Mouse (Mus musculus) cerebellum, adult 9-10 months (tissue): ENCODE data around the gene Lrrc7.

ENCODE experiments used
- DNase-seq: peaks from one replicate; pipeline ENCODE4 v3.0.0; 2022

Lrrc7 gene

DNA sequence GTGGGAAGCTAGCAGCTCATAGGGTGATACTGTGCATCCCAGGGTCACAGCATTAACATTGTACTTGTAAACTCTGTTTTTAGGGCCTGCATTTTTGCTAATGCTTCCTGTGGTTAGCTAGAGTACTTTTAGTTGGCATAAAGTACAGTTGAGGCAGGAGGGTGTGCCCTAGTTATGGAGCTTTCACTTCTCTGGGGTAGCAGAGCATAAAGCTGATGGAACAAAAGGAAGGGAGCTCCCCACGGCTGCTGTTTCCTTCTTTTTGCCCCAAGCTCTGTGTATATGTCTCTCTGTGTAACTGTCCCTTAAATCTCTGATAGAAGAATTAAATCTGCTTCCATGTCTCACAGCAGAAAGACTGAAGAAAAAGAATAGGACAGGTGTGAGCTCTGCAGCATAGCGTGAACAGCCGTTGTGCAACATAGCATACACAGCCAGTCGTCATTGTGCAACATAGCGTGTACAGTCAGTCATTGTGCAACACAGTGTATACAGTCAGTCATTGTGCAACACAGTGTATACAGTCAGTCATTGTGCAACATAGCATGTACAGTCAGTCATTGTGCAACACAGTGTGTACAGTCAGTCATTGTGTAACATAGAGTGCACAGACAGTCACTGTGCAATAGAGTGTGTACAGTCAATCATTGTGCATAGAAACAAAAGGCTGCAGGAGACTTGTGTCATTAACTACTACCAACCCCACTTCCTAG, 500.1 kb downstream of the Lrrc7 start:
- no peak for DNase-seq

DNA sequence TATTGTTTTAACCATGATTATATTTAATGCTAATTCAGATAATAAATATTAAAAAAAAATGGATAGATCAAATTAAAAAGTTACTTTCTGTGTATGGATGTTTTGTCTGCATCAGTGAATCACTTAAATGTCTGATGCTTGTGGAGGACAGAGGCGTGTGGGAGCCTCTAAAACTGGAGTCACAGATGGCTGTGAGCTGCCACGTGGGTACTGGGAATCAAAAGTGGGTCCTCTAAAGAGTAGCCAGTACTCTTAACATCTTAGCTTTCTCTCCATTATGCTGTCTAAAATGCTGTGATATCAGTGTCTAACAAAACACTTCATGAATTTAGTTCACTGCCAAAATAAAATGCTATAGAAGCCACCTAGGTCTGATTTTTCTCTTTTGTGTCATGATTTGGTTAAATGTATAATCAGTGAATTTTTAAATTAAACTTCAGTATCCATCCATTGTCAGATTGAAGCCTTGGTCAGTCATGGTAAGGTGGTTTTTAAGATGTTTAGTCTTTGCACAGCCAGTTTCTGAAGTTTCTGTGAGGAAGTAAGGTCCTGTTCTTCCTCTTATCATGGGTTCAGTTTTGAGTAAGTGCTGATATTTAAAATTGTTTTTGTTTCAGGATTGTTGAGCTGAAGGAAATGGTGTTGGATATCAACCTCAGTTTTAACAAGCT, 501.3 kb downstream of the Lrrc7 start:
- no peak for DNase-seq

DNA sequence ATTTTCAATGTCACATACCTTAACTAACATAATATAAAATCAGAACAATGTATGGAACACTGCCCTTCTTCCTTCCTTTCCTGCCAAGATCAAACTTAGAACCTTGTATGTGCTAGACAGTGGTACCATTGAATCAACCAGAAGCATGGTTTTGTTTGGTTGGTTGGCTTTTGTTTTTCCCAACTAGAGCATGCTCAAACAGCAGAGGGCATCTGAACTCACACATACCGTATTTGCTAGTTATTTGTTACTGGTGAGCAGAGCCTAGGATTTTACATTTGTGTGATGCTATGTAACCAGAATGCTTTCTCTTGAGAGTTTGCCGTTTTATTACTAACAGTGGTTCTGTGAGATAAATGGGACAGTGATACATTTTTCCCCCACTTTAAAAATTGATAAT, 512.5 kb downstream of the Lrrc7 start:
- DNase-seq = no peak

DNA sequence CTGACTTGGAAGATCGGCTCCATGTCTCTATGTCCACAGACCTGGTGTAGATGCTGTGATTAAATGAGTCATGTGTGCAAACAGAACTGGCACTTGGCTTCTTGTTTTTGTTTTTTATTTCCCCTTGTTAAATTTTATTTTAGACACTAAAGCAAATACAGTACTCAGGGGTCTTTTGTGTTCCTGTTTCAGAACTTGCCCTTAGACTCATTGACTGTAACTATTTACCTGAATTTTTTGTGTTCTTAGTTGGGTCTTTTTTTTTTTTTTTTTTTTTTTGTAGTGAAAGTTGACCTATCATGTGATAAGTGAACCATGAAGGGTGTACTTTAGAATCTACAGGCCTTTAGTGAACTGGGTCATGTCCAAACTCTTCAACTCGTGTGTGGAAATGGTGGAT, 521.3 kb downstream of the Lrrc7 start:
- no peak for DNase-seq

DNA sequence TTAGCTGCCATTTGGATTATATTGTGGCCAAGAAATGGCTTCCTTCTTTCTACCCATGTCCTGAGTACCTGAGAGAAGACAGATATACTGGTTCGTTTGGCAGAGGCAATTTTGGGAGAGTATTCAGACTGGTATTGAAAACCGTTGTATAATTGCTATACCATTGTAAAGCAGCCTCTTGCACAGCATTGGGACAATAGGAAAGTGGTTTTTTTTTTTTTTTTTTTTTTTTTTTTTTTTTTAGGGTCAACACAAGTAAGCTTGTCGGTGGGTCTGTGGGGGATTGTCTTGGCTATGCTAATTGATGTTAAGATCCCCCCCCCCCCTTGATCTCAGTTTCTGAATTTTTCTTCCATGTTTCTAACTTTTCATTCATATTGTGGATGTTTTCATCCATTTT, 523.9 kb downstream of the Lrrc7 start:
- no peak for DNase-seq

DNA sequence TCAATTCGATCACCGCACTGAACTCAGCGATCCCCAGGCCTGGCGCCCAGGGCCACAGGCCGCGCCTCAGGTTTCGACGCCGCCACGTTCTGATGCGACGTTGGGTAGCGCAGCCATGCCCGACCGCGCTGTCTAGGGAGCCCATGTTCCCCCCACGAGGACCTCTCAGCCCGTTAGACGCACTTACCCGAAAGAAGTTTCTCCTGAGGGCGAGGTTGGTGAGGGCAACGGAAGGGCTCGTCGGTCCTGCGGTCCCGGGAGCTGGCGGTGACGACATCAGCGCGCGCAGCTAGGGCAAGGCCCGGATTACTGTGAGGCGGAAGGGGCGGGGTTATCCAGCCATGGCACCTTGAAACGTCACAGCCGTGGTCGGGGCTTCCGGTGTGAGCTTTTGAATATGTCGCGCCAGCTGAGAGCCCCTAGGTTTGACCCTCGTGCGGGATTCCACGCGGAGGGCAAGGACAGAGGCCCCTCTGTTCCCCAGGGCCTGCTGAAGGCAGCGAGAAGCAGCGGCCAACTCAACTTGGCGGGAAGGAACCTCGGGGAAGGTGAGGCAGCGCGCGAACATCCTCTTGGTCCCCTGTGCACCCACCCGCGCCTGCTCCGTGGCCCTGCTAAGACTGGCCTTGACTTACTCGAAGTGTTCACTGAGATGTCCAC, 525.6 kb downstream of the Lrrc7 start, which contains the start of the genes Srsf11 and Lrrc40:
TSS of gene Srsf11 (minus strand) at position 311 of the 660 bp plus-strand sequence.
TSS of gene Lrrc40 (plus strand) at position 334 of the 660 bp plus-strand sequence.
- DNase-seq = peak; percentile 93

DNA sequence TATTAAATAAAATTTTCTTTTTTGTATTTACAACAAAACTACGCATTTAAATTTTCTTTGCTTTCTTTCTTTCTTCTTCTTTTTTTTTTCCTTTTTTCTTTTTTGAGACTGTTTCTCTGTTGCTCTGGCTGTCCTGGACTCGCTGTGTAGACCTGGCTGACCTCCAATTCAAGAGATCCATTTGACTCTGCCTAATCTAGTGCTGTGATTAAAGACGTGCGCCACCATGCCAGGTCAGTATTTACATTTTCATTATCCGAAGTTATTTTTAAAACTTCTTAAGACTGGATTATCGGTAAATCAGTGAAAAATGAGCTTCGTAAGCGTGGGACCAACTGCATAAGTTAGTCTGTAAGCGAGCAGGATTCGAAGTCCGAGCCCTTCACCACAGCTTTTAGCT, 526.2 kb downstream of the Lrrc7 start:
- DNase-seq = peak; percentile 48
